Mouse (Mus musculus) left cerebral cortex, postnatal 14 days (tissue): ENCODE measurements around the gene Acvr1b. TPM values are rescaled to one million over a fixed set of nuclear protein-coding genes. Genes with fewer than 3 reads are reported as not detected.

Experiments
- DNase-seq, 2 experiments: peaks; one replicate each; pipeline ENCODE4 v3.0.0; 2021 to 2022; ENCODE audit warnings: low spot score in 2 of 2, mixed read lengths in 1 of 2
- intact Hi-C: fragments of 180-260 bp; cut with DNase I; formaldehyde crosslinking; loops from one replicate; pipeline ENCODE4 v1.15.1; 2025
- microRNA-seq, 2 experiments: library from miRNA; unstranded; fragments of <30 nt; microRNA quantifications; one replicate each; pipeline ENCODE4 v1.2.0; 2022
- total RNA-seq, 2 experiments: library from RNA; stranded (reverse); gene quantifications; 2 replicates each; pipeline ENCODE4 v1.2.3; 2021

Acvr1b gene
- total RNA-seq, 2 experiments from 2014 or later, result 112 to 121 TPM

DNA sequence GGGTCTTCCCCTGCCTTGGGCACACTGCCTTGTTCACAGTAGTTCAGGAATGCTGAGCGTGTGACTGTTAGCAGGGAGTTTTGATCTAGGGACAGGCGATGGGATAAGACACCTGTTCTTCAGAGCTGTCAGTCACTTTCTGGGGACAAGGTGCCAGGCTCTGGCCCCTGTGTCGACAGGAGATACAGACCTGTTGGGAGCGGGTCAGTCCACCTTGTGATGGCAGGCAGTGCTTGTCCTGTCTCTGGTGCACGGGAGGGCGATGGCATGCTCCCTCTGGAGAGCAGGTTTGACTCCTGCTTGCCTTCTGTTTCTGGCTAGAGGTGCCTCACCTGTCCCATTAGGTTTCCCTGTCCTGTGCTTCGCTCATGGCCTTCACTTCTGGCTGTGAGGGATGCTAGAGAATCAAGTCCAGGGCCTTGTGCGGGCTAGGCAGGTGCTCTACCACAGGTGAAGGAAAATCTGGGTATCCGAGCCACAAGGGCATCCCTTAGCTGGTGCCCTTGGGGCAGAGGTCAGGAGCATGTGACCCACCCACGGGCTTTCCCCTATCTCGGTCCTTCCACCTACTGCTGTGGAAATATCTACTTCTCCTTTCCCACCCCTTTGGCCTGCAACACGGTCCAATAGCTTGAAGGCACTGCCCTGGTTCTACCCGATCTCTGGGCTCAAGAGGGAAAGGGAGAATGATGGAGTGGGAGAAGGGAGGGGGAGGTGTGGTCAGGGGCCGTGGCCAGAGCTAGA, 82.8 kb downstream of the Acvr1b start:
- intact Hi-C loops, result no loop called here
- DNase-seq, result no peak

DNA sequence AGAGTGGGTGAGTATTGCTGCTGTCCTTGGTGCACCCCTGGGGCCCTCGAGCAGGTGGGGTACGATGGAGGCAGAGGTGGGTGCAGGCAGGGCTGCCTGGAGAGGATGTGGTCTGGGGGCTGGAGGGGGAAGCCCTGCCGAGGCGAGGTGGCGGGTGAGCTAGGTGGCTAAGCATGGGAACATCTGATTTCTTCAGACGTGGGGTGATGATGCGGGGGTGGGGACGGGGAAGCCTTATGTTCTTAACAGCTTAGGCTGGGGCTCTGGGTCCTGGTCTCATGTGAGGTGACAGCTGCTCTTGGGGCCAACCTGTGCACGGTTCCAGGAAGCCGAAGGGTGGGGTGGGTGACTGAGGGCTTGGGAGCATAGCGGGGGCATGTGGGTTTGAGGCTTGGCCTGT, 84.6 kb downstream of the Acvr1b start:
- no peak for DNase-seq
- intact Hi-C loops, result no loop called here

DNA sequence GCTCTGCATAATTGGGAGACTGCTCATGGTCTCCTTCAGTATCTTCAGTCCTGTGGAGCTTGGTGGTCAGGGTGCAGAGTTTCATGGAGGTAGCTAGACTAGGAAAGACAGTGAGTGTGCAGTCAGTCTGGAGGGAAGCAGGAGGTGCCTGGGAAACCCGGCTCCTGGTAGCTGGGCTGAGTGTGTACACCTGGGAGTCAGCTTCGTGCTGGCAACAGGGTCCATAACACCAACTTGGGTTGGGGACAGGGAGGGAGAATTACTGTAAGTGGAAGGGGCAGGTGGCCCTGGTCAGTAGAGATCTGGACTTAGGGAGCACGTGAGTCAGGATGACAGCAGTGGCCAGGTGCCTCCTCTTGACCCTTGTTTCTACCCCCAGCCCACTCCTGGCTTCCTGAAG, 86.1 kb downstream of the Acvr1b start:
- DNase-seq, result no peak
- intact Hi-C loops, result no loop called here

DNA sequence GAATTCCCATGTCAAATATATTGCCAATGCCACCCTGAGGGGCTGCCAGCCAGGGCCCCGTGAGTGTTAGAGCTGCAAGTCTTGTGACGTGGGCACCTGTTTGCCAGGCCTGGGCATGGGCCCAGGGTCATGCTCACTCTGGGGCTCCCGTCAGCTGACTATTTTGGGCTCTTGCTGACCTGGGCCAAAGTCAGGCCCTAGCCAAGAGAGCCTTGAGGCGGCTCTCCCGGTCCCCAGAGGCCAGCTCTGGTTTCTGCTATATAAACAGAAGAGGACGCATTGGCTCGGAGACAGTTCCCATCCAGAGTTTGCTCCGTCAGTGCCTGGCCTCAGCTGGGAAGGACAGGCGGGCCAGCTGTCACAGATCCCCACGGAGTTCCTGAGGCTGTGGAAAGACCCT, 86.5 kb downstream of the Acvr1b start:
- no peak for DNase-seq
- intact Hi-C loops, result no loop called here

DNA sequence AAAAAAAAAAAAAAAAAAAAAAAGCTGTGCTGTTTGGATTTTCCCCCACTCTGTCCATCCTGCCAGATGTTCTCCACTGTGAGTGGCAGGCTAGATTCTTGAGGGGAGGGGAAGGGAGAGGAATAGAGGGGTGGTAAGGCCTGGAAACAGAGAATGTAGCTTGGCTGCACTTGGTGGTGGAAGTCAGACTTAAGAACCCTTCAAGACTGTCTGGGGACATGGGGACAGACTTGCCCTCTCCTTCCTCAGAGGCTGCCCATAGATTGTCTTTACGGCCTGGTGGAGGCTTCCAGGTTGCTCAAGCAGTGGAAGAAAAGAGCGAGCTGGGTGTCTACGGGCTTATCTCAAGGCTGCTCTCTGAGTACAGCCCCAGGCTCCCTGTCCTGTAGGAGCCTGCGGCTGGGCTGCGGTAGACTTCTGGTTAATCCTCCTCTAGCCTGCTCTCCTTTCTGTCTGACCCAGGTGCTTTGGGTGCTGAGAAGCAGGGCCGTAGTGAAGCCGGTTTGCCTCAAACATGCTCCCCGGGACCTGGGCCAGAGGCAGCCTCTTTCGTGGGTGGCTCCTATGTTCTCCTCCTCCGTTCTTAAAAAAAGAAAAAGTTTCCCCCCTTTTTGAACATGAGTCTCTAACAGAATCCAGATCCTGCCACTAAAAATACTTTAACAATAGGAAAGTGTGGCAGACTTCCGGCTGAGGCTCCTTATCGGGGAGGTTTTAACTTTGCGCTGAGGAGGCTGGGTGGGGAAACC, 87.2 kb downstream of the Acvr1b start:
- intact Hi-C loops, result no loop called here
- DNase-seq, result no peak

DNA sequence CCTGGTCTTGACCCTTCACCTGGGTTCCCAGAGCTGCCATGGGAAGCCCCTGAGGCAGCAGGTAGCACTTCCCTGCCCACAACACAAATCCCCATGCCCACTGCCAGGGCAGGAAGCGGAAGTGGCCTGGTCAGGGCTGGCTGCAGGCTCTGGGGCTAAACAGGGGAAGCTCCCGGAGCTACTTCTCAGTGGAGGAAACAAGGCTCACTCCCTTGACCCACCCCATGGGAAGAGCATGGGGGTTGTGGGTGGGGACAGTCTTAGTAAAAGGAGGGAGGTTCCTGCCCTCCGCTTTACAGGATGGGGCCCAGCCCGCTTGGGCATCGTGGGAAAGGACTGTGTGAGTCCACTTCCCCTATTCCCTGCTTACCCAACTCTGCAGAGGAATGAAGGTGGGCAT, 88.6 kb downstream of the Acvr1b start:
- no peak for DNase-seq
- intact Hi-C loops, result no loop called here

Small RNA genes within 50 kb of the gene (microRNA-seq; reads per million reads assigned to microRNA genes)
- gene Mir6962, result 6.3 to 6.7 reads per million in 2 experiments

Other genes with a start within 250 kb of the Acvr1b start
- gene Gm47841, start 126.7 kb upstream of the Acvr1b start, total RNA-seq, result not detected
- gene Fignl2, start 95.5 kb upstream of the Acvr1b start, total RNA-seq, result 1 to 10 TPM in 1 of 2 experiments, under 1 TPM in 1; 0.99 to 1.5 TPM
- under 1 TPM in 1 of 2 experiments, not detected in 1; 0.21 TPM for gene Ankrd33, start 58.3 kb upstream of the Acvr1b start, total RNA-seq
- 10 to 100 TPM; 12.9 to 17.1 TPM for gene Acvrl1, start 45.5 kb upstream of the Acvr1b start, total RNA-seq
- gene Grasp, start 50.1 kb downstream of the Acvr1b start, total RNA-seq, result 10 to 100 TPM; 58.2 to 67.1 TPM
- 10 to 100 TPM; 65.6 to 78.4 TPM for gene Nr4a1, start 80.2 kb downstream of the Acvr1b start, total RNA-seq
- 10 to 100 TPM; 38.5 to 43.2 TPM for gene Atg101, start 110.2 kb downstream of the Acvr1b start, total RNA-seq
- under 1 TPM; 0.24 to 0.49 TPM for gene 6030408B16Rik, start 119.1 kb downstream of the Acvr1b start, total RNA-seq
- 1 to 10 TPM; 1.6 to 1.9 TPM for gene Krt80, start 196.1 kb downstream of the Acvr1b start, total RNA-seq
- gene Krt7, start 237.0 kb downstream of the Acvr1b start, total RNA-seq, result under 1 TPM; 0.22 to 0.30 TPM